Mouse (Mus musculus) kidney, postnatal 4 days (tissue): ENCODE measurements around the gene Aph1a.
A peak's percentile ranks its signal among the peaks of the same experiment; 100 is the strongest.
"Not testable (repeated sequence)": the region's sequence is repeated elsewhere in the genome, so short reads cannot be mapped to it uniquely, and the experiment has no call there.

Experiments used
- DNase-seq, 2 experiments: peaks; one replicate each; pipeline ENCODE4 v3.0.0; 2021; ENCODE audit warnings: mixed read lengths in 2 of 2

Aph1a gene

DNA sequence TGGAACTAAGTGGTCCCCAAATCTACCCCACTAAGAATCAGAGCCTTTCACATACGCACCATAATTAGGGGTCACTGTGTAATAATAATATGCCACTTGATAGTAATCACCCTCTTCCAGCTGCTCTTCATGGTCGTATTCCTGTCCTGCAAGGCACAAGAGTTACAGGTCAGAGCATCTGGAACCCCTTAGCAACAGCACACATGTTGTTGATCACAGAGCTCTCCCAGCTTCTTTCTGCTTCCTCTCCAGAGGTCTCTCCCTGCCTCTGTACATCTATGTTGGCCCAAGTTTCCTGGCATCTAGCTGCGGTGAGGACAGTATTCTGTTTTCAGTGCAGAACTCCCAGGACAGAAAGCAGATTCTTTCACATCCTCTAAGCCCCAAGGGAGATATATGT is 4.1 kb upstream of the Aph1a start:
- DNase-seq, result no peak

DNA sequence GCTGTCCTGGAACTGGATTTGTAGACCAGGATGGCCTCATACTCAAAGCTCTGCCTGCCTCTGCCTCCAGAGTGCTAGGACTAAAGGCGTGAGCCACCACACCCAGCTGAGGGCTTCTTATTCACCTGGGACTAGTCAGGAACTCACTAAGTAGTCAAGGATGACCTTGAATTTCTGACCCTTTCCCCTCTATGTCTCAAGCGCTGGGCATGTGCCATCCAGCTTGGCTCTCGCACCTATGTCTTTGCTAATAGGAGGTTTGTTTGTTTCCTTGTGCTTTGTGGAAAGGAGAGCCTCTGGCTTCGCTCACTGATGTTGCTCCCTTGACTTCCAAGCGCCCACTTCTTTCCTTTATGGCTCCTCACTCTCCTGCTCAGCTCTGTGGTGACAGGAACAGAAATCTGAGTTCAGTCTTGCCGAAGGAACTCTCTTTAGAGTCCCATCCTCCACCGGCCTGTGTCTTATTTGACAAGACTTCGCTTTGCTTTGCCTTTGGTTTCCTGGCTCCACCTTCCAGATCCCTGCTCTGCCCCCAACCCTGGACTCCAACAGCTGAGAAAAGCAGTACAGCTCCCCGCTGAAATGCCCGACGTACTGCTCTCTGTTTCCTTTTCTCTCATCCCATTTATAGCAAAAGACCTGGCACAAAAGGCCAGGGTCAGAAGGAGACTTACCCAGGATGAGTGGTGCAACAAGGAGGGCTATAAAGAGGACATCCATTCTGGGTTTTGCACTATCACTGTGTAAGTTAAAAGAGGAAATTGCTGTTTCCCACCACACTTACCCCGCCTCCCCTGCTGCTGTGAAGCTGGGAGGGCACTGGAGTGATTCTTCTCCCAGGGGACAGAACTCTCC is 2.3 kb upstream of the Aph1a start, which contains the start of gene BC028528:
BC028528 (minus strand) TSS at position 795 of the 855 bp plus-strand sequence.
- DNase-seq, result peak; percentile 66 to 77

GRCm38 (mm10) chr3:95892066-95893052 is 1.4 kb upstream of the Aph1a start:
- DNase-seq, result no peak

DNA sequence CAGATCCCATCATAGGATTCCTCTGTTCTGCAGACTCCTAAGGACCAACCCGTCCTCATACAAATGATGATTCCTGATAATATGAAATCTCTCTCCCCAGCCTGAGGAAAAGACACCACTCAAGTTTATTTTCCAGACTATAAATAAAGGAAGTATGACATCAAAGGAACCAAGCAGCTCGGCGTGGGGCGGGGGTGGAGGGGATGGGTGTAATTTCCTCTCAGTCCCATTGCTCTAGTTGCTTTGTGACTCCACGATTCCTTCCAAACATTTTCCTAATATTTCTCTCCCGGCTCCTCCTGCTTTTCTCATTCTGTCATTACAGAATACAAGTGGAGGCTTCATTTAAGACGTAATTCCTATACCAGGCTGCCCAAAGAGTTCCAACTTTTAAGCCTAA is 643 bp upstream of the Aph1a start:
- DNase-seq, result peak; percentile 42 to 59

DNA sequence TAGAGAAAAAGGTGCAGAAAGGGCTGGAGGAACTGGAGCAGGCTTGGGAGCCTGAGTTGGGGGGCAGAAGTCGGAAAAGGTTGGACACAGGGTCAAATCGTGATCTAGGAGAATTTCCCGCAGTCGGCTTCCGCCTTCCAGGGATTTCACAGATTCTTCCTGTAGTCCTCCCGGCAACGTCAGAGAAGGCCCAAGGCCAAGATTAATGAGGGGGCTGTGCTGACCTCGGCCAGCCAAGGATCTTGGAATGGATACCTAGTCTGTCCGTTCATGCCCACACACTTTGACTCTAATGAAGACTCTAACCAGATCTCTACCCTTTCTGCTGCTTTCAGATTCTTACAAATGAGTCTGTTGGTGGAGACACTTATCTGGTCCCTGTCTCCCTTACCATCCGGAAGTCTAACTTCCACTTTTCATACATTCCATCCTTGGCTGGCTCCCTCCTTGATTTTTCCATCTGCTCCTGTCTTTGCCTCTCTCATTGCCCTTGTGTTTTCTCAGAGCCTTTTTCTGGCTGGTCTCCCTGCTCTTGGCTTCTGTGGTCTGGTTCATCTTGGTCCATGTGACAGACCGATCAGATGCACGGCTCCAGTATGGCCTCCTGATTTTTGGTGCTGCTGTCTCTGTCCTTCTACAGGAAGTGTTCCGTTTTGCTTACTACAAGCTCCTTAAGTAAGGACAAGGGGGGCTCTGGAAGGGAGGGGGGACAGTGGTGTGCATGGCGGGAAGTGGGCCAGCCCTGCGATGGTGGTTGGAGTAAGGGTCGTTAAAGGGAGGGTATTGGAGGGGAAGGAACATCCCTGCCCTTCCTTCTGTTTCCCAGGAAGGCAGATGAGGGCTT is 770 bp downstream of the Aph1a start:
- peak; percentile 77 to 84 for DNase-seq

DNA sequence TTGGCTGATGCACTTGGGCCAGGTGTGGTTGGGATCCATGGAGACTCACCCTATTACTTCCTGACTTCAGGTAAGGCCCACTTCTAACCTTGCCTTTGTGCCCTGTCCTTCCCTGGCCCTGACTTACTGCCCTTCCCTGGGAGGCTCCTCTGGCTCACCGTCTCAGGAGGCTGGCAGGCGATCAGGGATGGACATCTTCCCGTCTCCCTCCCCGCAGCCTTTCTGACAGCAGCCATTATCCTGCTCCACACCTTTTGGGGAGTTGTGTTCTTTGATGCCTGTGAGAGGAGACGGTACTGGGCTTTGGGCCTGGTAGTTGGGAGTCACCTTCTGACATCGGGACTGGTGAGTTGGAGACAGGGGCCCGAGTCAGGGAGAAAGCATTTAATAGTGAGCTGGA is 1.7 kb downstream of the Aph1a start:
- DNase-seq, result not testable (repeated sequence)

DNA sequence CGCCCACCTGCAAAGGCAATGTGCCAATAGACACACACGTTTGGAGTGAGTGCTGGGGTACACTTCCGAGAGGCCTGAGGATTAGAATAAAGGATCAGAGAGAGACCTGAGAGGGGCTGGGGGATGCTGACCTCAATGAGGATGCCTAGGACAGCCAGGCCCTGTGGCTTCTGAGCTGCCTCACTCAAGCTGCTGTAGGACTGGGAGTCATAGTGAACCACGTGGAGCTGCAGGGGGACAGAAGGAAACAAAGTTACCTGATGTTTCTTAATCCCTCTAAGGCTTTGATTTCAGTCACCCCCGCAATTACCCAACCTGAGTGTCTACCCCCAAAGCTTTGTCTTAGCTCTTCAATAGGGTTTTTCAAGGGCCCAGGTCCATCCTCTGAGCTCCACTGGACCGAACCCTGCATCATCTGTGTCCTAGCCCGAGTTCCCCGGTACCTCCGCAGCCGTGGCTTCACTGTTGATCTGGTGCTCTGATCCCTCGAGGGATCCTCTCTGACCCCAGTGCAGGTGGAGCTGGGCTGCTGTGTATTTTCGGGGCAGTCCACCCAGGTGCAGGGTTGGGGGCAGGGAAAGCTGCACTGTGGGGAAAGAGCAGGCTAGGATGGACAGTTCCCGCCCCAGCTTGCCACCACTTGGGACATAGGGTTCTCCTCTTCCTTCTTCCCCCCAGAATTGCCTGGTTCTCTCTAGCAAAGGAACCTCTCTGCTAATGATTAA is 6.2 kb downstream of the Aph1a start:
- DNase-seq, result no peak

DNA sequence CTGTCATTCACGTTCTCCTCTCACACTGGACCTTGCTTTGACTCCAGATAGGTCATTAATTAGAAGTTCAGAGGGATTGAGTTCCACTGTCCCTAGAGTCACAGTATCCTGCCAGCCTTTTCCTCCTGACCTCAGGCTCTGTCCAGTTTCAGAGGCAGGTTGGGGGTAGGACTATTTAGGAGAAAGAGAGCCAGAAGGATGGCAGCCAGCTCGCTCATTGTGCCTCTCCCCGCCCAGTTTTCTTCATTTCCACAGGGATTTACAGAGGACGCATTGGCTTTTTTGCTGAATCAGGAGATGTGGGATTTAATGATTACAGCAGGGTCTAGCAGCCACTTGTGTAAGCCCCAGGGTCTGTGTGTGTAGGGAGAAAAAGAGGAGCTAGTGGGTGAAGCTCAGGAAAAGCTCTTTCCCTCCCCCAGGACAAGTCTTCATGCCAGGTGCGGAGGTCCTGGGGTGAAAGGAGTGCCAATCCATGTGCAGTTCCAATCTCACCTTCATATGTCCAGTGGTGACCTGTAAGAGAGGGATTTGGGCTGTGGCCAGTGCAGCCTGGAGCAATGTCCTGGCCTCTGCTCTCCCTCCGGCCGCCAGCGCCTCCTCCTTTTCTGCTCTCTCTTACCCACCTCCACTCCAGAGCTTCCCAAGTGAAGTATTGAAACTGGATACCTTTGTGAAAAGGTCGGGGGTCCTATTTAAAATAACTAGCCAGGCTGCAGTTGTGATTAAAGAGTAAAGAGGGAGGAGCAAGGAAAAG is 8.0 kb downstream of the Aph1a start:
- peak in 1 of 2 experiments; percentile 55 for DNase-seq

GRCm38 (mm10) chr3:95902373-95902625 is 8.5 kb downstream of the Aph1a start:
- DNase-seq, result no peak

GRCm38 (mm10) chr3:95902643-95903042 is 8.9 kb downstream of the Aph1a start:
- no peak for DNase-seq

GRCm38 (mm10) chr3:95903753-95904502 is 10.2 kb downstream of the Aph1a start:
- DNase-seq, result peak in 1 of 2 experiments; percentile 51

DNA sequence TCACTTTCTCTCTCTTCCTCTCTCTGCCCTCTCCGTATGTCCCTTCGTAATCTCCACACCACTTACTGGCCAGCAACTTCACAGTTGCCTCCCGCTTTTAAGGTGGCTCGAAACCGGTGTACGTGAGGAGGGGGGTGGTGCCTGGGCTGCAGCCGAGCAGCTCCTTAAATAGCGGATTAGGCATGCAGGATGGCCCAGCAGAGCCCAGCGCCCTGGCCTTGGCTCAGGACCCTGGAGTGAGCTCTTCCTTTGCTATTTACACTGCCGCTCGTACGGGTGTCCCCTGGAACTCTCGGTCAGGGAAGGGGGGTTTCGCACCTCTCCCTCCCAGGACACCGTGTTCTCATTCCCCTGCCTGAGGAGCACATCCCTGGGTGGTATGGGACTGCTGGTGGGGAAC is 10.8 kb downstream of the Aph1a start, which contains the start of gene Car14:
Car14 (minus strand) TSS at position 124 of the 400 bp plus-strand sequence.
- DNase-seq, result peak; percentile 41 to 51

- peak; percentile 49 to 65 for DNase-seq
These were observed 11.6 kb downstream of the Aph1a start for GRCm38 (mm10) chr3:95905146-95905939.

DNA sequence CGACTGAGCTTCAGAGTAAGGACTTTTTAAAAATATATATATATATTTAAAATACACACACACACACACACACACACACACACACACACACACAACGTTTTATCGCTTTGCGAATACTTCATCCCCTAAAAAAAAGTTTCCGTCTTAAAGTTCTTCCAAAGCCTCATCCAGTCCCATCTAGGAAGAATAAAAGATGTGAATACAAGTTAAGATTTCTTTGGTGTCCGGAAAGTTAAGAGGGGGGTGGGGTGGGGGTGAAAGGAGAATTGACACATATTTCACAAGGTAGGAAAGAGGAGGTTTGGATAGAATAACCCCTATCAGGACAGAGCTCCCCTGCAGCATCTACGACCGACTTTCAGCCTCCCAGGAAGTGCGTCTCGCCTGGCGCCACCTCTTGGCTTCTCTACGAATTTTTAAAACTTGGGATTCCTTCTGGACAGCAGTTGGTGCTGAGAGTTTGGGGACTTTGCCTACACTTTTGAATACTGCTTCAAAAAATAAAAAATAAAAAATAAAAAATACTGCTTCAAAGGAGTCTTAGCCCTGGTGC is 12.2 kb downstream of the Aph1a start:
- DNase-seq, result peak; percentile 70 to 78

- DNase-seq, result peak; percentile 77 to 82
These were observed 13.1 kb downstream of the Aph1a start for GRCm38 (mm10) chr3:95906860-95907259.

- no peak for DNase-seq
These were observed 13.8 kb downstream of the Aph1a start for GRCm38 (mm10) chr3:95907613-95908012.

DNA sequence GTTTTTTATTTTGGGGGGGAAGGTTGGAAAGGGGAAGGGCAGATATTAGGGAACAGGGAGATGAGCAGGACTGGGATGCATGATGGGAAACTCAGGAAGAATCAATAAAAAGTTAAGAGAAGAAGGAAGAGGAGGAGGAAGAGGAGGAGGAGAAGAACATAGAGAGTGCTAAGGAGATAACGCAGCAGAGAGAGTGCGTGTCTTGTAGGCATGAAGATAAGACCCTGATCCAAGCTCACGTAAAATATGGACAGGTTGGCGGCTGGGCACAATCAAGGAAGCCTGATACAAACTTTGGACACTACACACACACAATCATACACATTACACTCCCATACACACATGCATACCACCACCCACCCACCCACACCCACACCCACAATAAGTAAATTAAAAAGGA is 20.9 kb downstream of the Aph1a start:
- no peak for DNase-seq

- DNase-seq, result no peak
These were observed 23.0 kb downstream of the Aph1a start for GRCm38 (mm10) chr3:95916760-95917159.

DNA sequence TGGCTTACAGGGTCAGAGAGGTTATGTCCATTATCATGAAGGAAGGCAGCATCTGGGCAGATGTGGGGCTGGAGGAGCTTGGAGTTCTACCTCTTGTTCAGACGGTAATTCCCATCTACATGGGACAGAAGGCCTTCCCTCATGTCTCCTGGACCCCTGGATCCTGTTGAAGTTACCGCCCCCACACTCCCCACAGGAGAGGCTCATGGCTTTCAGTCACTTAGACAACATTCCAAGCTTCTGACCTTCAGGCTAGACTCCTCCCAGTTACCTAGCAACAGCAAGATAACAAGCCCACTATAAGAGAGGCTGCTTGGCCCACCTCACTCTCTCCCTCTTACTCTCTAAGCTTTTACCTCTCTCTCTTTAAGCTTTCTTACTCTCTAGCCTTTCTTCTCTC is 26.8 kb downstream of the Aph1a start:
- DNase-seq, result not testable (repeated sequence)
